Mouse (Mus musculus): ENCODE results near the gene Itpr1. TPM values are rescaled to one million over a fixed set of nuclear protein-coding genes. Genes with fewer than 3 reads are reported as not detected.

Itpr1 gene
- 6.5 and 6.9 TPM in 2 replicates for polyA plus RNA-seq (2014; fragmentation: Nextera tagmentation; extraction: Ambion mirVana)

DNA sequence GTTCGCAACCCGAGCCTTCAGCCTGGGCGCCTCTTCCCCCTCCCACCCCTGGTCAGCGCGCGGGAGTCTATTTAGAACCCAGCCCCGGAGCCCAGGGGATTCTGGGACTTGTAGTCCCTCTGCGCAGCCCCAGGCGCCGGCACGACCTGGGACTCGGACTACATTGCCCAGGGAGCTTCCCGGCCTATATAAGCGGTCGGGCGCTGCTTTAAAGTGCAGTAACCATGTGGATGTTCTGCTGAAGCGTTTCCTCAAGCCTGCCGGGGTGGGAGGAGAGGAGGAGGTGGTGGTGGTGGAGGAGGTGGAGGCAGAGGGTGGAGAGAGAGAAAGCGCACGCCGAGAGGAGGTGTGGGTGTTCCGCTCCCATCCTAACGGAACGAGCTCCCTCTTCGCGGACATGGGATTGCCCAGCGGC is at the start of gene Itpr1:
Gene Itpr1, plus strand, starts transcription at position 216 of the 415 bp plus-strand sequence.
- peak within 1 kb of the TSS; percentile 54; the same call in 1 of the 2 replicates for H3K27ac ChIP-seq (replicated peaks; ENCODE audit: low read depth, low read length)
- WGBS: under 1% methylated on average over 27 of the region's 27 CpGs
- ATAC-seq (replicated peaks; ENCODE audit: insufficient number of reproducible peaks, low FRiP score, low TSS enrichment, low read depth) (peak; percentile 100), DNase-seq (ENCODE audit: low spot score) (peak; percentile 98)
- H3K27me3 ChIP-seq (ENCODE audit: control insufficient read depth, insufficient read depth, low read length): no peaks in the 10 kb centered on the region
- no peaks in the 10 kb centered on the region for H3K36me3 ChIP-seq (replicated peaks; ENCODE audit: control insufficient read depth, insufficient read depth, low read depth, low read length)
- H3K9me3 ChIP-seq (replicated peaks; ENCODE audit: control insufficient read depth, low read length): no peaks in the 10 kb centered on the region
- peak within 1 kb of the TSS; percentile 82 for H3K4me2 ChIP-seq (ENCODE audit: low read depth, low read length)
- H3K4me1 ChIP-seq (ENCODE audit: control insufficient read depth, insufficient read depth, low read length): no peaks in the 10 kb centered on the region
- peak within 1 kb of the TSS; percentile 71 for H3K9ac ChIP-seq (replicated peaks; ENCODE audit: low read length)
- peak within 1 kb of the TSS; percentile 64 for H3K4me3 ChIP-seq (ENCODE audit: low read depth, low read length)

DNA sequence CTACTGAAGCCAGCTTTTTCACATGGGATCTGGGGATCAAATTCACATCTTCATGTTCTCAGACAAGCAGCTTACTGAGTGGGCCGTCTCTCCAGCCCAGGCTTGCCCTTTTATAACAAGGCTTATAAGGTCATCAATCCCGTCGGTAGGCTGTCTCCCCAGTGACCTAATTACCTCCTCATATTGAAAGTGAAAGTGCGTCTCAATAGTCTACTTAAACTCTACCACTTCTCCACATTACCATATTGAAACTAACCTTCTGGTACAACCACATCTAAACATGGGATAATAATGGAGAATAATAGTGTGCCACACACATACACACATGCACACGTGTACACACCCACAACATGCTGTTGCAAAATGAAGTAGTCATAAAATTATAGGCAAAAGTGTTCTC is 48.0 kb upstream of the Itpr1 start:
- Histone ChIP-seq H3K9me3 (replicated peaks; ENCODE audit: control insufficient read depth, low read length) (no peaks in the 10 kb centered on the region), H3K27me3 (ENCODE audit: control insufficient read depth, insufficient read depth, low read length) (no peaks in the 10 kb centered on the region), H3K4me3 (ENCODE audit: low read depth, low read length) (no peak overlapping the region), H3K36me3 (replicated peaks; ENCODE audit: control insufficient read depth, insufficient read depth, low read depth, low read length) (no peaks in the 10 kb centered on the region), H3K4me1 (ENCODE audit: control insufficient read depth, insufficient read depth, low read length) (no peaks in the 10 kb centered on the region), H3K4me2 (ENCODE audit: low read depth, low read length) (no peak overlapping the region), H3K9ac (replicated peaks; ENCODE audit: low read length) (no peak overlapping the region), H3K27ac (replicated peaks; ENCODE audit: low read depth, low read length) (no peak overlapping the region)
- DNase-seq (ENCODE audit: low spot score) (no peak), ATAC-seq (replicated peaks; ENCODE audit: insufficient number of reproducible peaks, low FRiP score, low TSS enrichment, low read depth) (no peak)
- WGBS: 74% methylated on average over 5 of the region's 5 CpGs

DNA sequence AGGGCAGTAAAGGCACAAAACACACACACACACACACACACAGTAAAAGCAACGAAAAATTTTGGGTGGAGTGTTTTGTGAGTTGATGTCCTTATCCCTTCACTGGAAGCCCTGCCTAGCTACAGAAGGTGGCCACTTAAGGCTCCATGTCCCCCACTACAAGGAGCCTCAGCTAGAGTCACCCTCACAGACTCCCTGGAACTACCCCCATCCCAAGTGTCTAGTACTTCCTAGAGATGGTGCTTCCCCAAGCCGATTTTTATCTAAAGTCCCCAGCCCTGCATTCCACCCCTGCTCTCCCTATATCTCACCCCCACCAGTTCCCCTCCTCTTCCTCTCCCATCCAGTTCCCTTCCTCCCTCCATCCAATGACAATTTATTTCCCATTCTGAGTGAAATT is 47.3 kb upstream of the Itpr1 start:
- WGBS: 90% methylated on average over 2 of the region's 2 CpGs
- Histone ChIP-seq H3K9me3 (replicated peaks; ENCODE audit: control insufficient read depth, low read length) (no peaks in the 10 kb centered on the region), H3K27ac (replicated peaks; ENCODE audit: low read depth, low read length) (no peak overlapping the region), H3K36me3 (replicated peaks; ENCODE audit: control insufficient read depth, insufficient read depth, low read depth, low read length) (no peaks in the 10 kb centered on the region), H3K9ac (replicated peaks; ENCODE audit: low read length) (no peak overlapping the region), H3K4me1 (ENCODE audit: control insufficient read depth, insufficient read depth, low read length) (no peaks in the 10 kb centered on the region), H3K4me3 (ENCODE audit: low read depth, low read length) (no peak overlapping the region), H3K4me2 (ENCODE audit: low read depth, low read length) (no peak overlapping the region), H3K27me3 (ENCODE audit: control insufficient read depth, insufficient read depth, low read length) (no peaks in the 10 kb centered on the region)
- ATAC-seq (replicated peaks; ENCODE audit: insufficient number of reproducible peaks, low FRiP score, low TSS enrichment, low read depth) (no peak), DNase-seq (ENCODE audit: low spot score) (no peak)

- Histone ChIP-seq H3K9ac (replicated peaks; ENCODE audit: low read length) (no peak overlapping the region), H3K36me3 (replicated peaks; ENCODE audit: control insufficient read depth, insufficient read depth, low read depth, low read length) (no peaks in the 10 kb centered on the region), H3K4me1 (ENCODE audit: control insufficient read depth, insufficient read depth, low read length) (no peaks in the 10 kb centered on the region), H3K9me3 (replicated peaks; ENCODE audit: control insufficient read depth, low read length) (no peaks in the 10 kb centered on the region), H3K27ac (replicated peaks; ENCODE audit: low read depth, low read length) (no peak overlapping the region), H3K27me3 (ENCODE audit: control insufficient read depth, insufficient read depth, low read length) (no peaks in the 10 kb centered on the region), H3K4me2 (ENCODE audit: low read depth, low read length) (no peak overlapping the region), H3K4me3 (ENCODE audit: low read depth, low read length) (no peak overlapping the region)
- DNase-seq (ENCODE audit: low spot score) (no peak), ATAC-seq (replicated peaks; ENCODE audit: insufficient number of reproducible peaks, low FRiP score, low TSS enrichment, low read depth) (no peak)
- WGBS: 76% methylated on average over 7 of the region's 7 CpGs
Observed at GRCm38 (mm10) chr6:108167946-108168680, 44.8 kb upstream of the Itpr1 start.

DNA sequence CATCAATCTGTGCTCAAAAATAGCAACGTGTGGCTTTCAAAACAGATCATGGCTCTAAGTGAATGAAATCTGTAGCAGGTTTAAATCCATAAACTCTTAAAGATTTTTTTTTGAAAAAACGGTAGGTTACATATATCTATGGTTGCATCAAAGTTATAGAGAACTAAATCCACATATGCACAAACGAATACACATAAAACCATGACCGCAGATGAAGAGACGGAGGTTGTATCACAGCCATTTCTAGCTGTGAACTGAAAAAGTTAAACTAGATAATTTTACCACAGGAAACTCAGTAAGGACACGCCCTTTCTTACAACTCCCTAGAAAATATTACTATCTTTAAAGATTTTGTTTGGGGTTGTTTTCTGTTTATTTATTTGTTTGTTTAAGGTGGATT is 44.2 kb upstream of the Itpr1 start:
- WGBS: 90% methylated on average over 6 of the region's 6 CpGs
- Histone ChIP-seq H3K4me2 (ENCODE audit: low read depth, low read length) (no peak overlapping the region), H3K27ac (replicated peaks; ENCODE audit: low read depth, low read length) (no peak overlapping the region), H3K27me3 (ENCODE audit: control insufficient read depth, insufficient read depth, low read length) (no peaks in the 10 kb centered on the region), H3K9ac (replicated peaks; ENCODE audit: low read length) (no peak overlapping the region), H3K4me3 (ENCODE audit: low read depth, low read length) (no peak overlapping the region), H3K9me3 (replicated peaks; ENCODE audit: control insufficient read depth, low read length) (no peaks in the 10 kb centered on the region), H3K36me3 (replicated peaks; ENCODE audit: control insufficient read depth, insufficient read depth, low read depth, low read length) (no peaks in the 10 kb centered on the region), H3K4me1 (ENCODE audit: control insufficient read depth, insufficient read depth, low read length) (no peaks in the 10 kb centered on the region)
- no peak for DNase-seq (ENCODE audit: low spot score)
- no peak for ATAC-seq (replicated peaks; ENCODE audit: insufficient number of reproducible peaks, low FRiP score, low TSS enrichment, low read depth)

DNA sequence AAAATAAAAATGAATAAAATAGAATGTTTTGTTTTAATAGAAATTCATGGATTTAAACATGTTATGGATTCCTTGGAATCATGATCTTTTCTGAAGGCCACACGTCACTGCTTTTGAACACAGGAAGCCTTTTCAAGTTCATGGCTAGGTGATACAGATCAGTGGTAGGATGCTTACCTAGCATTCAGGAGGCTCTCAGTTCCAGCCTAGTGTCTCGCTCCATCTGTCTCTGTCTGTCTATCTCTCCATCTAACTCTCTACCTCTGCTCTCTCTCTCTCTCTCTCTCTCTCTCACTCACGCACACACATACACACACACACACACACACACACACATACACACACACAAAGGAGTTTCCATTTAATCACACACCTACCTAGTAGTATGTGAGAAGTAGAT is 43.4 kb upstream of the Itpr1 start:
- Histone ChIP-seq H3K4me2 (ENCODE audit: low read depth, low read length) (no peak overlapping the region), H3K27me3 (ENCODE audit: control insufficient read depth, insufficient read depth, low read length) (no peaks in the 10 kb centered on the region), H3K27ac (replicated peaks; ENCODE audit: low read depth, low read length) (no peak overlapping the region), H3K9me3 (replicated peaks; ENCODE audit: control insufficient read depth, low read length) (no peaks in the 10 kb centered on the region), H3K9ac (replicated peaks; ENCODE audit: low read length) (no peak overlapping the region), H3K4me3 (ENCODE audit: low read depth, low read length) (no peak overlapping the region), H3K4me1 (ENCODE audit: control insufficient read depth, insufficient read depth, low read length) (no peaks in the 10 kb centered on the region), H3K36me3 (replicated peaks; ENCODE audit: control insufficient read depth, insufficient read depth, low read depth, low read length) (no peaks in the 10 kb centered on the region)
- 79% methylated on average over 3 of the region's 3 CpGs for WGBS
- ATAC-seq (replicated peaks; ENCODE audit: insufficient number of reproducible peaks, low FRiP score, low TSS enrichment, low read depth) (no peak), DNase-seq (ENCODE audit: low spot score) (no peak)

DNA sequence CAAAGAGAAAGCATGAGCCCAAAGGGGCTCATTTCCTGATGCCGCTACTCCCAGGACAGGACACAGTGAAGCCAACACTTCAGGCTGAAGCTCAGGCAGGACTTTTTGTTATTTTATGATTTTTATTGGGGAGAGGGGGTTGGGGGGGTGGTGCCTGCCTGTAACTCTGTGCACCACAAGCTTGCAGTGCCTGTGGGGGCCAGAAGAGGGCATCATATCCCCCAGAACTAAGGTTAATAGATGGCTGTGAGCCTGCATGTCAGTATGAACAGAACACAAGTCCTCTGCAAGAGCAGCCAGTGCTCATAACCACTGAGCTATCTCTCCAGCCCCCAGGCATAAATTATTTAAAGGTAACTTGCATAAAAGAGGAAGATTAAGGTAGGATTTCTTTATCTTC is 40.7 kb upstream of the Itpr1 start:
- Histone ChIP-seq H3K9me3 (replicated peaks; ENCODE audit: control insufficient read depth, low read length) (no peaks in the 10 kb centered on the region), H3K27ac (replicated peaks; ENCODE audit: low read depth, low read length) (no peak overlapping the region), H3K4me3 (ENCODE audit: low read depth, low read length) (no peak overlapping the region), H3K4me1 (ENCODE audit: control insufficient read depth, insufficient read depth, low read length) (no peaks in the 10 kb centered on the region), H3K9ac (replicated peaks; ENCODE audit: low read length) (no peak overlapping the region), H3K36me3 (replicated peaks; ENCODE audit: control insufficient read depth, insufficient read depth, low read depth, low read length) (no peaks in the 10 kb centered on the region), H3K4me2 (ENCODE audit: low read depth, low read length) (no peak overlapping the region), H3K27me3 (ENCODE audit: control insufficient read depth, insufficient read depth, low read length) (no peaks in the 10 kb centered on the region)
- DNase-seq (ENCODE audit: low spot score) (no peak), ATAC-seq (replicated peaks; ENCODE audit: insufficient number of reproducible peaks, low FRiP score, low TSS enrichment, low read depth) (no peak)
- WGBS: 94% methylated on average over 1 of the region's 1 CpGs

DNA sequence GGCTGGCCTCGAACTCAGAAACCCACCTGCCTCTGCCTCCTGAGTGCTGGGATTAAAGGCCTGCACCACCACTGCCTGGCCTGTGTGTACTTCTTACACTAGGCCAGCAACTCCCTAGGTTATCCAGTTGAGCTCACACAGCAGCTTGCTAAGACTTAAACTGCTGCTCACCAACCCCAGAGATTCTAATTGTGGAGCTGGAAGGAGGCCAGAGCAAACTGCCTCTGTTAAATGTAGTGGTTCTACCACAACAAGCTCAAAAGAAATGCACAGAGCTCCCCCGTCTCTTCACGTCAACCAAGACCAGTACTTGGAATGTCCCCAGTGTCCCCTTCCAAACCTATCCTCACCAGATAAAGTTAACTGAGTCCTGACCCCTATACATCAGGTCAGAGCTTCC is 38.7 kb upstream of the Itpr1 start:
- ATAC-seq (replicated peaks; ENCODE audit: insufficient number of reproducible peaks, low FRiP score, low TSS enrichment, low read depth): no peak
- H3K27ac ChIP-seq (replicated peaks; ENCODE audit: low read depth, low read length): no peak overlapping the region
- WGBS: 93% methylated on average over 3 of the region's 3 CpGs
- no peak for DNase-seq (ENCODE audit: low spot score)
- no peak overlapping the region for H3K4me3 ChIP-seq (ENCODE audit: low read depth, low read length)
- no peaks in the 10 kb centered on the region for H3K4me1 ChIP-seq (ENCODE audit: control insufficient read depth, insufficient read depth, low read length)
- H3K27me3 ChIP-seq (ENCODE audit: control insufficient read depth, insufficient read depth, low read length): no peaks in the 10 kb centered on the region
- no peak overlapping the region for H3K4me2 ChIP-seq (ENCODE audit: low read depth, low read length)
- no peaks in the 10 kb centered on the region for H3K9me3 ChIP-seq (replicated peaks; ENCODE audit: control insufficient read depth, low read length)
- H3K9ac ChIP-seq (replicated peaks; ENCODE audit: low read length): no peak overlapping the region
- no peaks in the 10 kb centered on the region for H3K36me3 ChIP-seq (replicated peaks; ENCODE audit: control insufficient read depth, insufficient read depth, low read depth, low read length)

All from embryonic facial prominence, embryonic 11.5 days (tissue).